Mouse (Mus musculus) kidney, adult 10 weeks (tissue): Measurements from ENCODE around the gene Rbbp8nl. TPM values are rescaled to one million over a fixed set of nuclear protein-coding genes. Genes with fewer than 3 reads are reported as not detected.

Source experiments
- polyA plus RNA-seq: library from polyadenylated mRNA; stranded (reverse); fragments of 350-450 nt; fragmentation: Illumina TruSeq; extraction: RNeasy Lipid Tissue Mini Kit (QIAGEN cat#74804); gene quantifications from one replicate; pipeline ENCODE4 v1.2.3, GENCODE M21; 2014; ENCODE audit warnings: low read depth, low replicate concordance

Rbbp8nl gene
- polyA plus RNA-seq, result not detected

GRCm38 (mm10) chr2:180289440-180290108 is at the start of gene Rbbp8nl:
Rbbp8nl (minus strand) TSS chr2:180289879.

GRCm38 (mm10) chr2:180334551-180334986 is 44.9 kb upstream of the Rbbp8nl start, which contains the start of gene Gata5:
Gata5 (minus strand) TSS chr2:180334699.

GRCm38 (mm10) chr2:180273394-180274244 is 16.1 kb downstream of the Rbbp8nl start, which contains the start of gene Cables2:
Cables2 (minus strand) TSS chr2:180273496.

GRCm38 (mm10) chr2:180257001-180257521 is 32.6 kb downstream of the Rbbp8nl start, which contains the start of gene Rps21:
Rps21 (plus strand) TSS chr2:180257377.

Other genes starting within 250 kb of the Rbbp8nl start
- gene Psma7, start 247.4 kb downstream of the Rbbp8nl start, polyA plus RNA-seq, result 51.8 TPM
- gene Ss18l1, start 247.4 kb downstream of the Rbbp8nl start, polyA plus RNA-seq, result 9.4 TPM
- gene Mtg2, start 219.3 kb downstream of the Rbbp8nl start, polyA plus RNA-seq, result 2.3 TPM
- gene Hrh3, start 185.4 kb downstream of the Rbbp8nl start, polyA plus RNA-seq, result not detected
- gene Osbpl2, start 170.6 kb downstream of the Rbbp8nl start, polyA plus RNA-seq, result 58.9 TPM
- 17.1 TPM for gene Adrm1, start 118.4 kb downstream of the Rbbp8nl start, polyA plus RNA-seq
- 2.7 TPM for gene Lama5, start 64.0 kb downstream of the Rbbp8nl start, polyA plus RNA-seq
- gene Rps21, start 32.5 kb downstream of the Rbbp8nl start, polyA plus RNA-seq, result 125 TPM
- gene Cables2, start 16.4 kb downstream of the Rbbp8nl start, polyA plus RNA-seq, result 6.5 TPM
- 0.36 TPM for gene Gata5, start 44.8 kb upstream of the Rbbp8nl start, polyA plus RNA-seq
- gene Slco4a1, start 166.4 kb upstream of the Rbbp8nl start, polyA plus RNA-seq, result 3.8 TPM
- not detected for gene Ntsr1, start 210.1 kb upstream of the Rbbp8nl start, polyA plus RNA-seq